Mouse (Mus musculus) hindbrain, postnatal 0 days (tissue): ENCODE data around the gene 4833439L19Rik. TPM values are rescaled to one million over a fixed set of nuclear protein-coding genes. Genes with fewer than 3 reads are reported as not detected.

Experiments
- ATAC-seq: fragments of 200-750 bp; cut with Nextera tagmentation; 2 replicates; pipeline ENCODE4 v1.8.0; 2017; ENCODE audit warnings: mild to moderate bottlenecking, moderate TSS enrichment, moderate library complexity
- DNase-seq: peaks from one replicate; pipeline ENCODE4 v3.0.0-alpha.2; 2015; ENCODE audit warnings: low spot score
- H3K27ac ChIP-seq: fragments of 300-500 bp; sonication (generic); 2 replicates; pipeline ENCODE4 v1.5.1; 2014; ENCODE audit warnings: mild to moderate bottlenecking
- H3K27me3 ChIP-seq: fragments of 300-500 bp; sonication (generic); 2 replicates; pipeline ENCODE4 v1.6.1; 2014; ENCODE audit warnings: low read length, mixed read lengths; ENCODE audit not compliant: insufficient read depth
- H3K36me3 ChIP-seq: fragments of 300-500 bp; sonication (generic); 2 replicates; pipeline ENCODE4 v1.6.1; 2014; ENCODE audit warnings: low read length, mixed read lengths; ENCODE audit not compliant: insufficient read depth
- H3K4me1 ChIP-seq: fragments of 300-500 bp; sonication (generic); 2 replicates; pipeline ENCODE4 v1.6.1; 2014; ENCODE audit warnings: antibody characterized with exemption, low read length, mixed read lengths; ENCODE audit not compliant: insufficient read depth
- H3K4me2 ChIP-seq: fragments of 300-500 bp; sonication (generic); 2 replicates; pipeline ENCODE4 v1.6.1; 2014; ENCODE audit warnings: low read depth, mild to moderate bottlenecking, low read length, moderate library complexity, mixed read lengths
- H3K4me3 ChIP-seq: fragments of 300-500 bp; sonication (generic); 2 replicates; pipeline ENCODE4 v1.5.1; 2014; ENCODE audit warnings: low read length
- H3K9ac ChIP-seq: fragments of 300-500 bp; sonication (generic); replicated peaks from 2 replicates; pipeline ENCODE4 v1.6.1; 2014; ENCODE audit warnings: mild to moderate bottlenecking, low read length, moderate library complexity, mixed read lengths
- H3K9me3 ChIP-seq: fragments of 300-500 bp; sonication (generic); 2 replicates; pipeline ENCODE4 v1.6.1; 2016; ENCODE audit warnings: low read length, mixed read lengths
- CTCF ChIP-seq: IDR thresholded peaks from 2 replicates; pipeline ENCODE4 v1.5.1; 2016; ENCODE audit warnings: antibody characterized with exemption, control low read depth, low read depth
- WGBS: fragments of 180-500 bp; shearing (Covaris S2); extraction: QIAGEN DNeasy Blood & Tissue Kit; methylation state at CpG from one replicate; pipeline ENCODE4 v1.1.7; 2014; 5-methylcytosine and 5-hydroxymethylcytosine counted together
- microRNA-seq, 2 experiments: library from miRNA; unstranded; fragments of <30 nt; microRNA quantifications; one replicate each; pipeline ENCODE4; 2016
- polyA plus RNA-seq: library from polyadenylated mRNA; unstranded; fragments of >200 nt; fragmentation: Nextera tagmentation; extraction: Ambion mirVana; gene quantifications from 2 replicates; pipeline ENCODE4 v1.2.1, GENCODE M21; 2015
- total RNA-seq: library from RNA; depleted of rRNA; stranded (reverse); fragments of >200 nt; gene quantifications from 2 replicates; pipeline ENCODE4 v1.2.3, GENCODE M21; 2014; rRNA removed

Gene 4833439L19Rik
- total and polyA plus RNA-seq, 2 experiments from 2014 or later: 231 to 278 TPM

- Histone ChIP-seq H3K4me3 (no peak overlapping the region), H3K27me3 (no peaks in the 10 kb centered on the region), H3K9me3 (no peaks in the 10 kb centered on the region), H3K27ac (no peak overlapping the region), H3K9ac (no peak overlapping the region), H3K4me2 (no peak overlapping the region), H3K4me1 (no peaks in the 10 kb centered on the region), H3K36me3 (no peaks in the 10 kb centered on the region)
- TF ChIP-seq CTCF: no peak
- DNase-seq (no peak), ATAC-seq (no peak)
- WGBS: 79% methylated on average over 1 of the region's 1 CpGs
Observed at GRCm38 (mm10) chr13:54505920-54506319, 59.3 kb downstream of the 4833439L19Rik start.

DNA sequence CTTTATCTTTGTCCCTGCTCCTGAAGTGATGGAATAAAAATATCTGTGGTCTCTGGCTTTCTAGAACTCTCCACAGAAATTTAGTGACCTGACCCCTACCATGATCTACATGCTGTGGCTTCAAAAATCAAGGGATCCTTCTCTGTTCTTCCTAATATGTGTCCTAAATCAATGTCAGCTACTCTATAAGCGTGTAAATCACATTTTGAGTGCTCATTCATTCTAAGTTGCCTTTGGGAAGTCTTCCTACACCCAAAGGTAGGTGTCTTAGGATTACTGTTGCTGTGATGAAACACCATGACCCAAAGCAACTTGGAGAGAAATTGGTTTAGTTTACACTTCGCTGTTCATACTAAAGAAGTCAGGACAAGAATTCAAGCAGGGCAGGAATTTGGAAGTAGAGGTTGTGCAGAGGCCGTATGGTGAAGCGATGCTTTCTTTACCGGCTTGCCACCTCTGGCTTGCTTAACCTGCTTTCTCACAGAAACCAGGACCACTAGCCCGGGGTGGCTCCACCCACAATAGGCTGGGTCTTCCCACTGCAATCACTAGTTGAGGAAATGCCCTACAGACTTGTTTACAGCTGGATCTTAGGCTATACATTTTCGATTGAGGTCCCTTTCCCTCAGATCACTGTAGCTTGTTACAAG lies 60.5 kb downstream of the 4833439L19Rik start:
- Histone ChIP-seq H3K4me3 (peak overlapping the region; percentile 69), H3K27ac (peak overlapping the region; percentile 88), H3K4me2 (peak overlapping the region; percentile 84), H3K9ac (peak overlapping the region; percentile 86), H3K9me3 (no peaks in the 10 kb centered on the region), H3K36me3 (no peaks in the 10 kb centered on the region), H3K27me3 (no peaks in the 10 kb centered on the region), H3K4me1 (no peaks in the 10 kb centered on the region)
- WGBS: 35% methylated on average over 7 of the region's 7 CpGs
- ATAC-seq (no peak), DNase-seq (no peak)
- TF ChIP-seq CTCF: no peak

- H3K27ac ChIP-seq: peak within 1 kb of the TSS; percentile 88
- under 1% methylated on average over 78 of the region's 105 CpGs for WGBS
- peak within 1 kb of the TSS; percentile 84 for H3K4me2 ChIP-seq
- peak; percentile 90 for ATAC-seq
- TF ChIP-seq CTCF: no peak
- no peaks in the 10 kb centered on the region for H3K4me1 ChIP-seq
- H3K9ac ChIP-seq: peak within 1 kb of the TSS; percentile 86
- H3K27me3 ChIP-seq: no peaks in the 10 kb centered on the region
- no peaks in the 10 kb centered on the region for H3K9me3 ChIP-seq
- DNase-seq: peak; percentile 73
- peak within 1 kb of the TSS; percentile 69 for H3K4me3 ChIP-seq
- H3K36me3 ChIP-seq: no peaks in the 10 kb centered on the region
Observed at GRCm38 (mm10) chr13:54503604-54504521, 61.4 kb downstream of the 4833439L19Rik start, which contains the start of gene Simc1. TSS of gene Simc1 (plus strand) at chr13:54503779.

DNA sequence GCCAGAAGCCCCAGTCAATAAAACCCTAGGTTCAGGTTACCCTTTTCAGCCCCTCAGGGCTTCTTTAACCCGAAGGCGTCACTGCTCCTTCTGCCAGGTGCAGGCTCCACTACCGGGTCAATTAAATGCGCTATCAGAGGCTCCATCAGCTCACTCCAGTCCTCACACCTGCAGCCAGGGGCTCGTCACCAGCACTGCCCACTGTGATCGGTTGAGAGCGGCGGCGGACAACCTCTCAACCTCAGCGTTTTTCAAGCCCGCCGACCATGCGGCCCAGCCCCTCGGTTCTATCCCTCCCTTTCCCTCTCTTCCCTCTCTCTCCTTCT lies 62.0 kb downstream of the 4833439L19Rik start:
- no peaks in the 10 kb centered on the region for H3K36me3 ChIP-seq
- WGBS: under 1% methylated on average over 14 of the region's 14 CpGs
- H3K4me2 ChIP-seq: peak overlapping the region; percentile 84
- H3K9me3 ChIP-seq: no peaks in the 10 kb centered on the region
- peak; percentile 18; the same call in 1 of the 2 replicates for TF ChIP-seq CTCF
- ATAC-seq (peak; percentile 75; the same call in 1 of the 2 replicates), DNase-seq (no peak)
- H3K27ac ChIP-seq: peak overlapping the region; percentile 88
- no peaks in the 10 kb centered on the region for H3K4me1 ChIP-seq
- peak overlapping the region; percentile 69 for H3K4me3 ChIP-seq
- H3K9ac ChIP-seq: peak overlapping the region; percentile 86
- no peaks in the 10 kb centered on the region for H3K27me3 ChIP-seq

GRCm38 (mm10) chr13:54501957-54502690 lies 63.1 kb downstream of the 4833439L19Rik start:
- Histone ChIP-seq H3K4me2 (no peak overlapping the region), H3K9me3 (no peaks in the 10 kb centered on the region), H3K27me3 (no peaks in the 10 kb centered on the region), H3K9ac (no peak overlapping the region), H3K4me3 (no peak overlapping the region), H3K4me1 (no peaks in the 10 kb centered on the region), H3K27ac (no peak overlapping the region), H3K36me3 (no peaks in the 10 kb centered on the region)
- no peak for TF ChIP-seq CTCF
- no peak for ATAC-seq
- 67% methylated on average over 3 of the region's 3 CpGs for WGBS
- DNase-seq: no peak

- no peak overlapping the region for H3K27ac ChIP-seq
- TF ChIP-seq CTCF: no peak
- H3K4me2 ChIP-seq: no peak overlapping the region
- no peaks in the 10 kb centered on the region for H3K4me1 ChIP-seq
- no peaks in the 10 kb centered on the region for H3K27me3 ChIP-seq
- ATAC-seq: no peak
- H3K9me3 ChIP-seq: no peaks in the 10 kb centered on the region
- no peak overlapping the region for H3K9ac ChIP-seq
- H3K4me3 ChIP-seq: no peak overlapping the region
- H3K36me3 ChIP-seq: no peaks in the 10 kb centered on the region
- DNase-seq: no peak
- WGBS: 85% methylated on average over 2 of the region's 2 CpGs
Observed at GRCm38 (mm10) chr13:54501352-54501751, 63.9 kb downstream of the 4833439L19Rik start.

Small RNAs within 50 kb of the gene (microRNA-seq; reads per million reads assigned to microRNA genes)
- 0 reads per million in 2 experiments for gene Gm24195

Other genes with a start within 250 kb of the 4833439L19Rik start
- 118 and 120 TPM in 2 replicates for gene Cplx2, start 194.1 kb downstream of the 4833439L19Rik start, total RNA-seq
- 46.2 and 47.4 TPM in 2 replicates for gene Cplx2, start 194.1 kb downstream of the 4833439L19Rik start, polyA plus RNA-seq
- 67.2 and 120 TPM in 2 replicates for gene Thoc3, start 96.6 kb downstream of the 4833439L19Rik start, total RNA-seq
- 107 and 108 TPM in 2 replicates for gene Thoc3, start 96.6 kb downstream of the 4833439L19Rik start, polyA plus RNA-seq
- gene Simc1, start 61.7 kb downstream of the 4833439L19Rik start, total RNA-seq: 17.1 and 18.3 TPM in 2 replicates
- gene Simc1, start 61.7 kb downstream of the 4833439L19Rik start, polyA plus RNA-seq: 9.3 and 9.5 TPM in 2 replicates
- 159 and 240 TPM in 2 replicates for gene Arl10, start 9.6 kb upstream of the 4833439L19Rik start, total RNA-seq
- 66.3 and 69.7 TPM in 2 replicates for gene Arl10, start 9.6 kb upstream of the 4833439L19Rik start, polyA plus RNA-seq
- gene Nop16, start 24.7 kb upstream of the 4833439L19Rik start, total RNA-seq: 19.7 and 24.5 TPM in 2 replicates
- 49.9 and 53.0 TPM in 2 replicates for gene Nop16, start 24.7 kb upstream of the 4833439L19Rik start, polyA plus RNA-seq
- 177 and 187 TPM in 2 replicates for gene Higd2a, start 24.8 kb upstream of the 4833439L19Rik start, total RNA-seq
- 355 and 362 TPM in 2 replicates for gene Higd2a, start 24.8 kb upstream of the 4833439L19Rik start, polyA plus RNA-seq
- 184 and 189 TPM in 2 replicates for gene Cltb, start 45.9 kb upstream of the 4833439L19Rik start, total RNA-seq
- gene Cltb, start 45.9 kb upstream of the 4833439L19Rik start, polyA plus RNA-seq: 312 and 318 TPM in 2 replicates
- 39.5 and 41.9 TPM in 2 replicates for gene Faf2, start 56.3 kb upstream of the 4833439L19Rik start, total RNA-seq
- 64.0 and 65.0 TPM in 2 replicates for gene Faf2, start 56.3 kb upstream of the 4833439L19Rik start, polyA plus RNA-seq
- gene Rnf44, start 128.5 kb upstream of the 4833439L19Rik start, total RNA-seq: 73.1 and 74.8 TPM in 2 replicates
- gene Rnf44, start 128.5 kb upstream of the 4833439L19Rik start, polyA plus RNA-seq: 48.8 and 60.1 TPM in 2 replicates
- gene Cdhr2, start 136.0 kb upstream of the 4833439L19Rik start, total RNA-seq: 0.22 and 0.37 TPM in 2 replicates
- 0.35 and 0.41 TPM in 2 replicates for gene Cdhr2, start 136.0 kb upstream of the 4833439L19Rik start, polyA plus RNA-seq
- 146 and 153 TPM in 2 replicates for gene Gprin1, start 184.4 kb upstream of the 4833439L19Rik start, total RNA-seq
- 18.3 and 19.9 TPM in 2 replicates for gene Gprin1, start 184.4 kb upstream of the 4833439L19Rik start, polyA plus RNA-seq
- 96.8 and 111 TPM in 2 replicates for gene Sncb, start 201.2 kb upstream of the 4833439L19Rik start, total RNA-seq
- 202 and 222 TPM in 2 replicates for gene Sncb, start 201.2 kb upstream of the 4833439L19Rik start, polyA plus RNA-seq
- gene Eif4e1b, start 218.6 kb upstream of the 4833439L19Rik start, total RNA-seq: not detected in 2 replicates
- gene Eif4e1b, start 218.6 kb upstream of the 4833439L19Rik start, polyA plus RNA-seq: not detected in 2 replicates
- gene Tspan17, start 223.9 kb upstream of the 4833439L19Rik start, total RNA-seq: 53.2 and 60.5 TPM in 2 replicates
- gene Tspan17, start 223.9 kb upstream of the 4833439L19Rik start, polyA plus RNA-seq: 143 and 153 TPM in 2 replicates